Mouse (Mus musculus): ENCODE data around the gene Gm16429. TPM values are rescaled to one million over a fixed set of nuclear protein-coding genes. Genes with fewer than 3 reads are reported as not detected.
"Not testable (repeated sequence)": the region's sequence is repeated elsewhere in the genome, so short reads cannot be mapped to it uniquely, and the experiment has no call there.

Gm16429 gene
- not detected in 2 replicates for polyA plus RNA-seq (2012; rRNA removed)

GRCm38 (mm10) chr5:93928952-93929351 is at the start of gene Gm16429:
Gene Gm16429, minus strand, starts transcription at chr5:93929052.
- DNase-seq (ENCODE audit: low spot score): not testable (repeated sequence)

Other genes starting within 250 kb of the Gm16429 start
- gene Gm7792, start 85.3 kb downstream of the Gm16429 start, polyA plus RNA-seq (2012; rRNA removed): not detected in 2 replicates
- gene BC061212, start 141.5 kb upstream of the Gm16429 start, polyA plus RNA-seq (2012; rRNA removed): not detected in 2 replicates
- gene Gm6351, start 147.3 kb upstream of the Gm16429 start, polyA plus RNA-seq (2012; rRNA removed): not detected in 2 replicates